Comparison of ENCODE assay signal across 25 mouse cellular contexts in genomic region chr11:59485641-59486040, GRCm38 (mm10). TPM values are rescaled to one million over a fixed set of nuclear protein-coding genes. Genes with fewer than 3 reads are reported as not detected.
DNase-seq lines count a peak whose midpoint lies in the region; ATAC-seq and TF ChIP-seq lines count a peak whose summit lies in the region.
"Had no signal": no experiment of that assay in that cellular context is flagged by ENCODE, and none has a peak within 500 bp of the region (broad histone marks: within the 10 kb centered on the region; RNA-seq: fewer than 3 reads in every experiment).

No protein-coding gene starts in this region.

- intact Hi-C loops in gastrocnemius, adult 2 months (cut with DNase I) = no loop called here

- H3K4me3 ChIP-seq in gastrocnemius, adult 2 months = no peak overlapping the region
- no peak overlapping the region for H3K4me3 ChIP-seq in kidney, embryonic 16.5 days (ENCODE audit: low read length)
- H3K4me3 ChIP-seq: embryonic facial prominence, embryonic 15.5 days; erythroblast, embryonic 14.5 days; forebrain, embryonic 10.5 days; heart, embryonic 10.5 days; hindbrain, embryonic 13.5 days had no signal

- H3K4me1 ChIP-seq in kidney, embryonic 16.5 days (ENCODE audit: insufficient read depth, low read length) = no peaks in the 10 kb centered on the region
- H3K4me1 ChIP-seq: embryonic facial prominence, embryonic 15.5 days; forebrain, embryonic 10.5 days; hindbrain, embryonic 13.5 days had no signal

- no peak for ATAC-seq in kidney, embryonic 16.5 days (ENCODE audit: low FRiP score, low TSS enrichment)
- ATAC-seq: activated CD4-positive, CD25-positive, alpha-beta regulatory T cell, adult 4 months; CD4-positive, CD25-positive, alpha-beta regulatory T cell, adult 4 months; forebrain, embryonic 14.5 days; hindbrain, postnatal 0 days; Patski had no signal

- no peaks in the 10 kb centered on the region for H3K9me3 ChIP-seq in kidney, embryonic 16.5 days (ENCODE audit: low read length)
- H3K9me3 ChIP-seq: embryonic facial prominence, embryonic 15.5 days; forebrain, embryonic 10.5 days; G1E; heart, embryonic 10.5 days; hindbrain, embryonic 13.5 days had no signal

- no peaks in the 10 kb centered on the region for H3K27me3 ChIP-seq in kidney, embryonic 16.5 days (ENCODE audit: insufficient read depth, low read length)
- H3K27me3 ChIP-seq: embryonic facial prominence, embryonic 15.5 days; hindbrain, embryonic 13.5 days; Patski had no signal

- peak; percentile 54 to 77 for DNase-seq in adrenal gland, adult (ENCODE audit: inconsistent age in 2 of 2, low spot score in 1 of 2)
- no peak for DNase-seq in adrenal gland, postnatal 4 days (ENCODE audit: low spot score in 2 of 2)
- DNase-seq in gastrocnemius, adult 2 months = peak; percentile 44
- no peak for DNase-seq in gastrocnemius, adult 8-10 months (ENCODE audit: low spot score in 2 of 2)
- DNase-seq in adrenal gland, postnatal 25 days = peak; percentile 39
- peak; percentile 26 for DNase-seq in skeletal muscle tissue, adult 2 months (ENCODE audit: low read depth, low spot score)
- DNase-seq in thymus, adult 18-20 months = no peak
- DNase-seq: B cell, adult 2 months; cerebellum, adult 2 months; cerebellum, postnatal 10 days; embryo, embryonic 11 days; heart, postnatal 10 days; kidney, adult 11 months had no signal

- TF ChIP-seq CTCF in gastrocnemius, adult 2 months (IDR thresholded peaks at IDR 0.05) = no peak

- no peak overlapping the region for H3K27ac ChIP-seq in gastrocnemius, adult 2 months
- H3K27ac ChIP-seq in kidney, embryonic 16.5 days (ENCODE audit: low read length) = no peak overlapping the region
- H3K27ac ChIP-seq: embryonic facial prominence, embryonic 15.5 days; forebrain, embryonic 10.5 days; heart, embryonic 10.5 days; hindbrain, embryonic 13.5 days; hindbrain, postnatal 0 days had no signal

- H3K9ac ChIP-seq in kidney, embryonic 16.5 days (replicated peaks; ENCODE audit: low read length) = no peak overlapping the region
- H3K9ac ChIP-seq: embryonic facial prominence, embryonic 15.5 days; hindbrain, embryonic 13.5 days had no signal

- WGBS in kidney, embryonic 16.5 days = 56% methylated on average over 2 of the region's 2 CpGs

- H3K36me3 ChIP-seq in kidney, embryonic 16.5 days (ENCODE audit: insufficient read depth, low read length) = peaks cover 37% of the 10 kb centered on the region

- no peak overlapping the region for H3K4me2 ChIP-seq in kidney, embryonic 16.5 days (replicated peaks; ENCODE audit: low read depth, low read length)
- H3K4me2 ChIP-seq: embryonic facial prominence, embryonic 15.5 days; hindbrain, embryonic 13.5 days had no signal

RNA-seq across cellular contexts. Expression of gene Zfp867, which starts 13.4 kb away (rescaled TPM):
- total RNA-seq in adrenal gland, postnatal 4 days (2021) = 10 to 100 TPM in 1 of 2 experiments, 1 to 10 TPM in 1; 9.7 to 10.1 TPM
- total RNA-seq in gastrocnemius, adult 2 months (2021) = 1 to 10 TPM; 2.2 to 2.3 TPM
- total RNA-seq in gastrocnemius, adult 8-10 months (2022) = 1 to 10 TPM; 2.6 to 2.9 (median 2.8) TPM
- total RNA-seq in adrenal gland, postnatal 25 days (2021) = 4.6 and 5.9 TPM in 2 replicates
- polyA plus RNA-seq in kidney, embryonic 16.5 days (2015; fragmentation: Nextera tagmentation; extraction: Ambion mirVana) = 9.3 and 9.6 TPM in 2 replicates
- polyA plus RNA-seq: erythroblast, embryonic 14.5 days had no signal

RNA-seq across cellular contexts. Expression of gene Snap47, which starts 34.7 kb away (rescaled TPM):
- total RNA-seq in adrenal gland, postnatal 4 days (2021) = 10 to 100 TPM; 73.3 to 76.6 TPM
- 10 to 100 TPM; 18.6 to 30.4 TPM for total RNA-seq in gastrocnemius, adult 2 months (2021)
- total RNA-seq in gastrocnemius, adult 8-10 months (2022) = 10 to 100 TPM; 22.8 to 26.9 (median 26.3) TPM
- 74.2 and 87.8 TPM in 2 replicates for total RNA-seq in adrenal gland, postnatal 25 days (2021)
- 119 and 124 TPM in 2 replicates for polyA plus RNA-seq in kidney, embryonic 16.5 days (2015; fragmentation: Nextera tagmentation; extraction: Ambion mirVana)

RNA-seq across cellular contexts. Expression of gene Jmjd4, which starts 35.8 kb away (rescaled TPM):
- total RNA-seq in adrenal gland, postnatal 4 days (2021) = 10 to 100 TPM; 11.4 to 12.1 TPM
- 10 to 100 TPM in 1 of 2 experiments, 1 to 10 TPM in 1; 7.2 to 10.2 TPM for total RNA-seq in gastrocnemius, adult 2 months (2021)
- total RNA-seq in gastrocnemius, adult 8-10 months (2022) = 10 to 100 TPM in 2 of 4 experiments, 1 to 10 TPM in 2; 8.5 to 10.7 (median 9.6) TPM
- total RNA-seq in adrenal gland, postnatal 25 days (2021) = 10.4 and 11.4 TPM in 2 replicates
- 13.0 and 13.6 TPM in 2 replicates for polyA plus RNA-seq in kidney, embryonic 16.5 days (2015; fragmentation: Nextera tagmentation; extraction: Ambion mirVana)

RNA-seq across cellular contexts. Expression of gene Zkscan17, which starts 40.9 kb away (rescaled TPM):
- 10 to 100 TPM; 37.3 to 38.1 TPM for total RNA-seq in adrenal gland, postnatal 4 days (2021)
- total RNA-seq in gastrocnemius, adult 2 months (2021) = 10 to 100 TPM; 13.7 to 19.3 TPM
- 10 to 100 TPM; 16.0 to 18.5 (median 16.9) TPM for total RNA-seq in gastrocnemius, adult 8-10 months (2022)
- total RNA-seq in adrenal gland, postnatal 25 days (2021) = 18.8 and 23.9 TPM in 2 replicates
- polyA plus RNA-seq in kidney, embryonic 16.5 days (2015; fragmentation: Nextera tagmentation; extraction: Ambion mirVana) = 29.1 and 31.4 TPM in 2 replicates

RNA-seq across cellular contexts. Expression of gene Nlrp3, which starts 55.7 kb away (rescaled TPM):
- under 1 TPM; 0.84 to 0.85 TPM for total RNA-seq in adrenal gland, postnatal 4 days (2021)
- total RNA-seq in gastrocnemius, adult 2 months (2021) = under 1 TPM; 0.14 to 0.15 TPM
- under 1 TPM in 2 of 4 experiments, not detected in 2; 0.07 to 0.19 TPM for total RNA-seq in gastrocnemius, adult 8-10 months (2022)
- total RNA-seq in adrenal gland, postnatal 25 days (2021) = 0.48 and 0.55 TPM in 2 replicates
- polyA plus RNA-seq in kidney, embryonic 16.5 days (2015; fragmentation: Nextera tagmentation; extraction: Ambion mirVana) = 0.04 and 0.07 TPM in 2 replicates
- polyA plus RNA-seq: activated CD4-positive, CD25-positive, alpha-beta regulatory T cell, adult 4 months; CD4-positive, CD25-positive, alpha-beta regulatory T cell, adult 4 months; G1E had no signal

Comparison
In these comparisons a context has a peak if more than half of its experiments do, and no peak if none do; other contexts are left out.
1. DNase-seq: peak in adrenal gland, adult (2 of 2), gastrocnemius, adult 2 months (single experiment), adrenal gland, postnatal 25 days (single experiment) and skeletal muscle tissue, adult 2 months (single experiment); none in adrenal gland, postnatal 4 days (0 of 2), gastrocnemius, adult 8-10 months (0 of 2) and thymus, adult 18-20 months (0 of 2).